Mouse (Mus musculus) ES-Bruce4 (cell line): ENCODE results near the gene Oaf.

ENCODE experiments used
- CTCF ChIP-seq: IDR thresholded peaks from one replicate; pipeline ENCODE4 v1.8.1; 2011; ENCODE audit warnings: low read depth, low read length
- POLR2A ChIP-seq: IDR thresholded peaks from one replicate; pipeline ENCODE4 v1.8.1; 2011; ENCODE audit warnings: low read length; ENCODE audit not compliant: insufficient read depth

DNA sequence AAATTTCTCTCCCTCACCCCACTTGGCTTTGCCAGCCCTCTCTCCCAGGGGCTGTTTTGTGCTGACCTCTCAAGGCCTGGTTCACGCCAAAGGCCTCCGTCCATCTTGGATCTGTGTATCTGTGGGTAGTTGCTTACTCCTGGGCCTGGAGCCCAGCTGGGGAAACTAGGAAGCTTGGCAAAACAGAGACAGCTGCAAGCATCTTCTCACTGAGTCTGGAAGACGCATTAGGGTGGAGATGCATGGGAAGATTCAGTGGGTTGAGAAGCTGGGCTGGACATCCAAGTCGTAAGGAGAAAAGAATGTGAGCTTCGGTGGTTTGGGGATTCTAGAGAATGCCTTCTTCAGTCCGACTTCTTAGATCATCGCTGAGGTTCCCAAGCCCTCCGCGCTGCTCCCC is 34.0 kb upstream of the Oaf start:
- TF ChIP-seq CTCF (no peak), POLR2A (no peak)
